Mouse (Mus musculus): ENCODE data around the gene Nt5m.

GRCm38 (mm10) chr11:59913702-59914101 lies 74.5 kb downstream of the Nt5m start:
- TF ChIP-seq USF1 (IDR thresholded peaks at IDR 0.05; ENCODE audit: low read depth), result no peak
- no peak for TF ChIP-seq CTCF (IDR thresholded peaks at IDR 0.05; ENCODE audit: control insufficient read depth, insufficient read depth, insufficient read length)
- TF ChIP-seq CEBPB (IDR thresholded peaks at IDR 0.05; ENCODE audit: low read depth), result no peak
- no peak for TF ChIP-seq MAX (IDR thresholded peaks at IDR 0.05)
- no peak for TF ChIP-seq MYOG (IDR thresholded peaks at IDR 0.05; ENCODE audit: control insufficient read depth, extremely low read depth, insufficient read length)
